Mouse (Mus musculus) liver, postnatal 0 days (tissue): ENCODE data around the gene Yjefn3.

Source experiments
- CTCF ChIP-seq: sonication (generic); IDR thresholded peaks from 2 replicates; pipeline ENCODE4 v1.5.1; 2016; ENCODE audit warnings: antibody characterized with exemption, low read depth
- EP300 ChIP-seq: IDR thresholded peaks from 2 replicates; pipeline ENCODE4 v1.6.1; 2016; ENCODE audit warnings: antibody characterized with exemption, low read depth, mild to moderate bottlenecking

DNA sequence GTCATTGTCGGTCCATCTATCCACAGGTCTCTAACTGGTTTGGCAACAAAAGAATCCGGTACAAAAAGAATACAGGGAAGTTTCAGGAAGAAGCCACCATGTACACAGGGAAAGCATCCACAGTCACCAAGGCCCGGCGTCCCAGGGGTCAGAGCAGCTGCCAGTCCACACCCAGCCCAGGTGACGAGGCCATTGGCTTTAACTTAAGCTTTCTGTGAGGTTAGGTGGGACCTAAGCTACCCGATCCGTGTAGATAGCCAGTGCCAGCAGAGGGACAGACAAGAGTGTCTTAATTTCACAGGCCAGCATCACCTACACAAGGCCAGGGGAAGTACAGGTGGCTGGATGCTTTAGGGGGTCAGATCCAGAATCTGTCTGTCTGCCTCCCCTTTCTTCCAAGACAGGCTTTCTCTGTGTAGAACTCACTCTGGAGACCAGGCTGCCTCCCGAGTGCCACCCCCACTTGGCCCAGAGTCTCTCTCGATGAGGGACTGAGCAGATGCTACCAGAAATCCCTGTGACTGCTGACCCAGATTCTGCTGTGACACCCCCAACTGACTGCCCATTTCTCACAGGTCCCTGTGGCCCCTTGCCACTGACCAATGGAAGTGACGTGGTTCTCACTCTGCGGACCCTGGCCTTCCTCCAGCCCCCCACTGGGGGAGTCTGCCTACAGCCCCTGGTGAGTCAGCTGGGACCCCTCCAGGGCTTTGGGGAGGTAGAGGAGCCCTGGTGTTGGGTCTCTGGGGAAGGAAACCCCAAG is 32.3 kb downstream of the Yjefn3 start:
- TF ChIP-seq CTCF (no peak), EP300 (no peak)
